Mouse (Mus musculus) cortical plate, adult 2 months (tissue): Measurements from ENCODE around the gene Specc1.

Experiments
- CTCF ChIP-seq: fragments of 200-500 bp; IDR thresholded peaks from 2 replicates; pipeline ENCODE4 v1.5.1; 2011; ENCODE audit warnings: mild to moderate bottlenecking, control low read depth, low read length; ENCODE audit not compliant: insufficient read depth; ENCODE audit errors: extremely low read depth
- POLR2A ChIP-seq: fragments of 200-500 bp; IDR thresholded peaks from 2 replicates; pipeline ENCODE4 v1.6.1; 2011; ENCODE audit warnings: mild to moderate bottlenecking, low read length, control low read depth; ENCODE audit not compliant: insufficient read depth; ENCODE audit errors: extremely low read depth

GRCm38 (mm10) chr11:62247759-62248400 is 291.3 kb downstream of the Specc1 start:
- no peak for TF ChIP-seq CTCF
- TF ChIP-seq POLR2A = no peak
